Mouse (Mus musculus) stomach, embryonic 16.5 days (tissue): ENCODE results near the gene Hcn3. TPM values are rescaled to one million over a fixed set of nuclear protein-coding genes. Genes with fewer than 3 reads are reported as not detected.

ENCODE experiments used
- ATAC-seq: fragments of 200-750 bp; cut with Nextera tagmentation; 2 replicates; pipeline ENCODE4 v1.8.0; 2017; ENCODE audit warnings: moderate number of reproducible peaks, moderate TSS enrichment; ENCODE audit not compliant: insufficient read depth, low FRiP score
- H3K27ac ChIP-seq: fragments of 300-500 bp; sonication (generic); 2 replicates; pipeline ENCODE4 v1.5.1; 2014; ENCODE audit warnings: low read length
- H3K27me3 ChIP-seq: fragments of 300-500 bp; sonication (generic); 2 replicates; pipeline ENCODE4 v1.6.1; 2014; ENCODE audit warnings: low read length, control low read depth, mixed read lengths; ENCODE audit not compliant: control insufficient read depth, insufficient read depth
- H3K36me3 ChIP-seq: fragments of 300-500 bp; sonication (generic); 2 replicates; pipeline ENCODE4 v1.6.1; 2014; ENCODE audit warnings: low read length; ENCODE audit not compliant: control insufficient read depth, insufficient read depth
- H3K4me1 ChIP-seq: fragments of 300-500 bp; sonication (generic); 2 replicates; pipeline ENCODE4 v1.6.1; 2014; ENCODE audit warnings: low read length, control low read depth, mixed read lengths; ENCODE audit not compliant: control insufficient read depth, insufficient read depth
- H3K4me2 ChIP-seq: fragments of 300-500 bp; sonication (generic); 2 replicates; pipeline ENCODE4 v1.6.1; 2014; ENCODE audit warnings: low read depth, low read length, mixed read lengths
- H3K4me3 ChIP-seq: fragments of 300-500 bp; sonication (generic); replicated peaks from 2 replicates; pipeline ENCODE4 v1.5.1; 2014; ENCODE audit warnings: mild to moderate bottlenecking, low read length
- H3K9ac ChIP-seq: fragments of 300-500 bp; sonication (generic); 2 replicates; pipeline ENCODE4 v1.6.1; 2014; ENCODE audit warnings: low read length
- H3K9me3 ChIP-seq: fragments of 300-500 bp; sonication (generic); replicated peaks from 2 replicates; pipeline ENCODE4 v1.6.1; 2016; ENCODE audit warnings: low read length, control low read depth; ENCODE audit not compliant: control insufficient read depth
- WGBS: fragments of 180-500 bp; shearing (Covaris S2); extraction: QIAGEN DNeasy Blood & Tissue Kit; methylation state at CpG from one replicate; pipeline ENCODE4 v1.1.7; 2014; 5-methylcytosine and 5-hydroxymethylcytosine counted together
- polyA plus RNA-seq: library from polyadenylated mRNA; unstranded; fragments of >200 nt; fragmentation: Nextera tagmentation; extraction: Ambion mirVana; gene quantifications from 2 replicates; pipeline ENCODE4 v1.2.1, GENCODE M21; 2015

Hcn3 gene
- polyA plus RNA-seq, 1 experiment from 2014 or later, result 1.7 TPM

DNA sequence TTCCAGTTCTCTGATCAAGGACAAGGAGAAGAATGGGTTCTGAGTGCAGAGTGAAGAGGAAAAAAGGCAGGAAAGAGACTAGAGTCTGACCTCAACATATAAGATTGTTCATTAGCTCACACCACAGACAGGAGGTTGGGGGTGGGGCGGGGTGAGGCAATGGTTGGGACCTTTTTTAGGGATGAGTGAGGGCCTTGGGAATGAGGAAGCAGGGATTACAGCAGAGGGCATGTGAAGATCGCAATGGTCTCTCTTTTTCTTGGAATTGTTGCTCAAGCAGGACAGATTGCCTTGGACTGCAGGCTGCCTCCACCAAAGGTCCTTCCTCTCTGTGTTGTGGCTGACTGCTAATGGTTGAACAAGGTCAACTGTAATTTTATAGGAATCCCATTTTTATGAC is 36.7 kb downstream of the Hcn3 start:
- H3K4me3 ChIP-seq, result no peak overlapping the region
- 0 out of 2 replicates have a peak, but pooled peaks cover 4% of the 10 kb centered on the region for H3K4me1 ChIP-seq
- no peaks in the 10 kb centered on the region for H3K36me3 ChIP-seq
- no peaks in the 10 kb centered on the region for H3K9me3 ChIP-seq
- no peak for ATAC-seq
- H3K9ac ChIP-seq, result no peak overlapping the region
- H3K27ac ChIP-seq, result no peak overlapping the region
- WGBS, result 53% methylated on average over 2 of the region's 2 CpGs
- no peak overlapping the region for H3K4me2 ChIP-seq
- H3K27me3 ChIP-seq, result no peaks in the 10 kb centered on the region

DNA sequence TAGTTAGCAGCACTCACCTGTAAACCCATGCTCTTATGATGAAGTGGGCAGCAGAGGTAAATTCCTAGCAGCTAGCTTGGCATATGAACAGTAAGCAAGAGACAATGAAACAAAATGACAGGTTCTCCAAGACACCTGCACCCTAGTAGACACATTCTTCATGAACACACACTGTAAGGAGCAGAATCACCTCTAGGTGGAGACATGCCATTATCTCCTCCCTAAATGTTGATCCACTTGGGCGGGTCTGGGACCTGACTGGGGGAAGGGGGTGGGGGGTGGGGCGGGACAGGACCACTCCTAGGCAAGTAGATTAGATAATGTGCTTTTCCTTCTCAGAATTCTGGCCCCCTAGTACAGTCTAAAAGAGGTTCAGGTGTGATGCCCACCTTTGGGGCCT is 44.5 kb downstream of the Hcn3 start:
- H3K9ac ChIP-seq, result no peak overlapping the region
- H3K27ac ChIP-seq, result no peak overlapping the region
- peak; percentile 44; the same call in 1 of the 2 replicates for ATAC-seq
- H3K4me2 ChIP-seq, result no peak overlapping the region
- no peaks in the 10 kb centered on the region for H3K27me3 ChIP-seq
- H3K9me3 ChIP-seq, result no peaks in the 10 kb centered on the region
- no peaks in the 10 kb centered on the region for H3K4me1 ChIP-seq
- H3K36me3 ChIP-seq, result no peaks in the 10 kb centered on the region
- WGBS, result 8% methylated on average over 2 of the region's 2 CpGs
- no peak overlapping the region for H3K4me3 ChIP-seq

DNA sequence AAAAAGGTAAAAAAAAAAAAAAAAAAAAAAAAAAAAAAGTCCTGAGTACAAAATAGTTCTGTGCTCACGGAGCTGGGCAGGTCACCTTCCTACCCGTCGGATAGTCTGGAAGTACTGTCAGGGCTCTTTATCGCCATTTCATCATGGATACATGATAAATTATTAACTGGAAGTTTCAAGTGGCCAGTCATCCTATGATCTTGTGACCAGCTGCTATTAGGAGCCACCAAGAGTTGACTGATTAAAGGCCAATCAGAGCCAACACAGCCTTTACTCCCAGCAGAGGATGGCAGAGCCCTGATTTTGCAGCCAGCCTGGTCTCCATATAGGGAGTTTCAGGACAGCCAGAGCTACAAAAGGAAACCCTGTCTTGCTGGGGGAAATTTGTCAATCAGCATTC is 46.9 kb downstream of the Hcn3 start:
- Histone ChIP-seq H3K27ac (no peak overlapping the region), H3K36me3 (no peaks in the 10 kb centered on the region), H3K9me3 (no peaks in the 10 kb centered on the region), H3K27me3 (no peaks in the 10 kb centered on the region), H3K4me3 (no peak overlapping the region), H3K4me2 (no peak overlapping the region), H3K4me1 (no peaks in the 10 kb centered on the region), H3K9ac (no peak overlapping the region)
- ATAC-seq, result no peak
- WGBS, result 71% methylated on average over 4 of the region's 4 CpGs

DNA sequence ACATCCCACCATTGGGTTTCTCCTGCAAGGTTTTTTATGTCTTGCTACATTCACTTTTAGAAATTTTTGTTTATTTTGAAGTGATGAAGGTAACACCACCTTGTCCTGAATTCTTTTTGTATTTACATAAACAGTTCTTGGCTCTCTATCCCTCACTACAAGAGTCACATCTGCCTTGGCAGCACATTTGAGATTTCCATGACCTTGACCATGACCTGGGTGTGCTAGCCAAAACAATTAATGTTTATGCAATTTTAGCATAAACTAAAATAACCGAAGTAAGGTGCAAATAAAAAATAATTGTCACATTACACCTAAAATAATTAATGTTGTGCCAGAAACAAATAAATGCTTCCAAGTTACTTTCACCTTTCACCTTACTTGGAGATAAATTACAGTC is 51.9 kb downstream of the Hcn3 start:
- ATAC-seq, result no peak
- 47% methylated on average over 1 of the region's 1 CpGs for WGBS
- Histone ChIP-seq H3K4me3 (no peak overlapping the region), H3K9ac (no peak overlapping the region), H3K4me2 (no peak overlapping the region), H3K27me3 (no peaks in the 10 kb centered on the region), H3K36me3 (no peaks in the 10 kb centered on the region), H3K9me3 (no peaks in the 10 kb centered on the region), H3K27ac (no peak overlapping the region), H3K4me1 (no peaks in the 10 kb centered on the region)

DNA sequence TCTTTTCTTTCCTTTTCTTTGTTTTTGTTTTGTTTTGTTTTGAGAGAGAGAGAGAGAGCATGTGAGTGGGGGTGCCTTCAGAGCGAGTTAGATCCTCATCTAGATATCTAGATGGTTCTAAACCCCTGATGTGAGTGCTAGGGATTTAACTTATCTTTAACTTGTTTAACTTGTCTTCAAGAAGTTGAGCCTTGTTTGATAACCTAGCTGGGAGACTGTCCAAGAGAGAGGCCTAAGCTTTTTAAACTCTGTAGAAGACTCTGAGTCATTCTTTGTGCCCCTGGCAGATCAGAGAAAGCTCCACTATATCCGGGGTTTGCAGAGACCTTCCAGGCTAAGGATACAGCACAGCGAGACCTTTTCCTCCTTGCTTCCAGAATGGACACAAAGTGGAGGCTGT is 52.5 kb downstream of the Hcn3 start:
- Histone ChIP-seq H3K9ac (no peak overlapping the region), H3K4me2 (no peak overlapping the region), H3K27ac (0 out of 2 replicates have a peak overlapping the region, but pooled peaks have one; percentile 21), H3K4me1 (peaks cover 3% of the 10 kb centered on the region), H3K36me3 (no peaks in the 10 kb centered on the region), H3K9me3 (no peaks in the 10 kb centered on the region), H3K27me3 (no peaks in the 10 kb centered on the region), H3K4me3 (no peak overlapping the region)
- ATAC-seq, result peak; percentile 37; the same call in 1 of the 2 replicates
- 43% methylated on average over 3 of the region's 3 CpGs for WGBS

- Histone ChIP-seq H3K27ac (no peak overlapping the region), H3K36me3 (no peaks in the 10 kb centered on the region), H3K27me3 (no peaks in the 10 kb centered on the region), H3K9ac (no peak overlapping the region), H3K4me3 (no peak overlapping the region), H3K4me2 (no peak overlapping the region), H3K4me1 (peaks cover 6% of the 10 kb centered on the region), H3K9me3 (no peaks in the 10 kb centered on the region)
- ATAC-seq, result no peak
Measured at GRCm38 (mm10) chr3:89106881-89107280, 53.1 kb downstream of the Hcn3 start.

- no peak overlapping the region for H3K4me2 ChIP-seq
- H3K9ac ChIP-seq, result no peak overlapping the region
- no peaks in the 10 kb centered on the region for H3K27me3 ChIP-seq
- ATAC-seq, result no peak
- peaks cover 2% of the 10 kb centered on the region; the same call in 1 of the 2 replicates for H3K36me3 ChIP-seq
- peak overlapping the region; percentile 85 for H3K27ac ChIP-seq
- WGBS, result 43% methylated on average over 4 of the region's 4 CpGs
- H3K9me3 ChIP-seq, result no peaks in the 10 kb centered on the region
- H3K4me1 ChIP-seq, result peaks cover 21% of the 10 kb centered on the region
- H3K4me3 ChIP-seq, result no peak overlapping the region
Measured at GRCm38 (mm10) chr3:89103291-89103595, 56.8 kb downstream of the Hcn3 start.

GRCm38 (mm10) chr3:89102495-89103290 is 57.3 kb downstream of the Hcn3 start:
- 50% methylated on average over 12 of the region's 12 CpGs for WGBS
- no peak for ATAC-seq
- Histone ChIP-seq H3K36me3 (peaks cover 4% of the 10 kb centered on the region; the same call in 1 of the 2 replicates), H3K4me1 (peaks cover 21% of the 10 kb centered on the region), H3K4me3 (peak overlapping the region; percentile 35), H3K9ac (peak overlapping the region; percentile 43), H3K4me2 (peak overlapping the region; percentile 49), H3K27ac (peak overlapping the region; percentile 85), H3K9me3 (no peaks in the 10 kb centered on the region), H3K27me3 (no peaks in the 10 kb centered on the region)

DNA sequence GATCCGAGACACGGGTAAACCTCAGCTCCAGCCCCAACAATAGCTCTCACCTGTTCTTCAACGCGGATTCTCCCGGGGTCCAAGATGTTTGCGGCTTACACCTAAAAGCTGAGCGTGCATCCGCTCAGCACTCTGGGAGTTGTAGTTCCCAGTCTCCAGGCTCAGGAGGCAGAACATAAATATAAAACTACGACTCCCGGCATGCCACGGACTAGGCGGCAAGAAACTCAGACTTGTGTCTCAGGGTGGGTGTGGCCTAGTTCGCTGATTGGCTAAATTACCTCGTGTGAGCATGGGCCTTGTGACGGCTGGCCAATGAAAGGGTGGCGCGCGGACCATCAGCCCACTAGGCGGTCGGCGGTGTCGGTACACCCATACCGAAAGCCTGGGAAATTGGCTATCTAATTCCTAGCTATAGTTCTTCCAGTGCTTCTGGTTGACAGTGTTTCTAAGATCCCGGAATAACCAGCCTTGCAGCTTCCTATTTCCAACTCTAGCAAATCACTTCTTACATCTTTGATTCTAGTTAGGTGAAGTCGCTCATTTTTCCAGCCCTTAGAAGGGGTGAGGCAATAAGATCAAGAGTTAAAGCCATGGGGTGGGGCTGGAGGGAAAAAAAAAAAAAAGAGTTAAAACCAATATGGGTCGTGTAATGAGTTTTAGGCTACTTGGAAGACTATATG is 58.0 kb downstream of the Hcn3 start, which contains the start of gene Fdps:
TSS of gene Fdps (minus strand) at position 148 of the 683 bp plus-strand sequence.
- Histone ChIP-seq H3K4me1 (peaks cover 21% of the 10 kb centered on the region), H3K9ac (peak within 1 kb of the TSS; percentile 70), H3K27me3 (no peaks in the 10 kb centered on the region), H3K4me2 (peak within 1 kb of the TSS; percentile 69), H3K36me3 (peaks cover 4% of the 10 kb centered on the region; the same call in 1 of the 2 replicates), H3K9me3 (no peaks in the 10 kb centered on the region), H3K27ac (peak within 1 kb of the TSS; percentile 85), H3K4me3 (peak within 1 kb of the TSS; percentile 56)
- peak; percentile 100 for ATAC-seq
- WGBS, result under 1% methylated on average over 26 of the region's 26 CpGs
